Mouse (Mus musculus) neural tube, embryonic 10.5 days (tissue): ENCODE results near the gene Diaph3.
A peak's percentile ranks its signal among the peaks of the same experiment; 100 is the strongest.

Source experiments
- DNase-seq: peaks from one replicate; pipeline ENCODE4 v3.0.0-alpha.2; 2017; ENCODE audit warnings: low spot score; ENCODE audit errors: extremely low spot score

The Diaph3 gene

DNA sequence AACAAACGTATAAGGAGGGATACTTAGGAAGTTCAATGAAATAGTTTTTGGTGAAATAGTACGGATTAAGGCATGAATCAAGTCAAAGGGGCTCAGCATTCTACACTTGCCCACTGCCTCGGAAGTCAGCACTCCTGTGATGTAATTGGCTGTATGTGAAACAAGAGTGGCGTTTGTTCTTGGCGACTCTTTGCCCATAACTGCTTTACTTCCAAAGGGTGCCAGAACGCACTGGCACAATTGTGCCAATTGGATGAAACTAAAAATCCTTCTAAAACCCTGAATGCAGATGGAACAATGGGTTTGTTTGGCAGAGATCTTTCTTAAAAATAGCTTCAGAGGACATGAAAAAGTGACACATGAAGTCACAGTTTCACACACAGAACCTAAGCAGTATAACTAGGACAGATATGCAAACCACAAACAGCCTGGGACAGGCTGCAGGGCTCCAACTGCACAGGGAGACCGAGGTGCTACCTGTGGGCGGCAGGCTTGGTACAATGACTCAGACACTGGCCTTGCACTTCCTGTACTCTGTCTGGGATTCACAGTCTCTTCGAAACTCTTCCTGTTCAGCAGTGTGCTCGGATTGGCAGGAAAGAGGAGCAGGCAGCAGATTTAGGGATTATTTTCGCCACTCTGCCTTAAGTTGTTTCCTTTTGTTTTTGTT, 279.6 kb downstream of the Diaph3 start:
- no peak for DNase-seq

DNA sequence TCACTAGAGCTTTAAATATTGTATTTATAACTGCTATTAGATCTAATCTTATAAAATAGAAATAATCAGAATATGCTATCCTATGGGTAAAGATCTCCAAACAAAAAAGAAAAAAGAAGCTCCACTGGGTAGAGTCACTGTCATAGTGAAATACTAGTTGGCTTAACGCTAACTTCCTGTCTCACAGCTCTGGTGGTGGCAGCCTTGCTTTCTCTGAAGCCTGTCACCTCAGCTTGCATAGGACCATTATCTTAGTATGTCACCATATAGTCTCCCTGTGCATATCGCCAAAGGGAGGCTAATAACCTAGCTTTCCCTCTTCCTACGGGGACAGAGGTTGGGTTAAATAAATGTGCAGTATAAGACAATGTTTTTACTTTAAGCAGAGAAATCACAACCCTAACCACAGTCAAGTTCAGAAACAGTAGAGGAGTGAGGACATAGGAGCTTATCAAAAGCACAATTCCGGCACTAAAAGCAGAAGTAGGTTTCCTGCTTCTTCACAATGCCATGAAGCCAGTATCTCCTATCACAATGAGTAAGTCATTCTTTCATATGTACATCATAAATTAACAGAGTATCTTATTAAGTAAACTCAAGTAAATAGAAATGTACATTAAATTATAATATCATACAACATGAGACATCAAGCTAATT, 293.8 kb downstream of the Diaph3 start:
- DNase-seq = no peak

DNA sequence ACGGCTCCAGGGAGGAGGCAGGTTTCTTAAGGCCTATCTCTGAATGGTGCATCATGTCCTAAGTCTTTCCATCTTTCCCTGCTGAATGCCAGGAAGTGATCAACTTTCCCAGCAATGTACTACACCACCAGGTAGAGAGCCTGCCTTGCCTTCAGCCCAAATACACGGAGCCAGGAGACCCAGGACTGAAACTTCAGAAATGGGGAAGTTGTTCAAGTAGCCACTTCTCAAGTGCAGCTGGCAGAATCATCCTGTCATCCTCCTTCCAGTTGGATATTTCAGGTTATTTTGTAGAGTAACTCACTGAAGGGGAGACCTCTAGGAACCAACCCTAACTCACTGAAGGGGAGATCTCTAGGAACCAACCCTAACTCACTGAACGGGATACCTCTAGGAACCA, 297.0 kb downstream of the Diaph3 start:
- DNase-seq = no peak

DNA sequence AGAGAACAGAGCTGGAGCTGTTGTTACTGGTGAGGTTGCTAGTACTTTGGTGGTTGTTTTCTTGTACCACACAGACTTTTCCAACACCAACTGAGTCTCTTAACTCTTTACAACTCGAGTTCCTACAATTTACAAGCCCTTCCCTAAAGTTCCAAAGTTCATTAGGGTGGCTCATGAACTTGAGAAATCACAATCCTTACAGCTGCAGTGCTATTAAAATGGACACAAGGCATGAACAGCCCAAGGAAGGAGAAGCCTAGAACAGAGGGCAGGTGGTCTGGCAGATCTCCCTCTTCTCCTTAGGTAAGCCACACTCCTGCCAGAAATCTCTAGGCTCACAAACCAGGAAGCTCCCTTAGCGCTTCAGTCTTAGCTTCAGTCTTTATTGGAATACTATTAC, 303.4 kb downstream of the Diaph3 start:
- DNase-seq = no peak

DNA sequence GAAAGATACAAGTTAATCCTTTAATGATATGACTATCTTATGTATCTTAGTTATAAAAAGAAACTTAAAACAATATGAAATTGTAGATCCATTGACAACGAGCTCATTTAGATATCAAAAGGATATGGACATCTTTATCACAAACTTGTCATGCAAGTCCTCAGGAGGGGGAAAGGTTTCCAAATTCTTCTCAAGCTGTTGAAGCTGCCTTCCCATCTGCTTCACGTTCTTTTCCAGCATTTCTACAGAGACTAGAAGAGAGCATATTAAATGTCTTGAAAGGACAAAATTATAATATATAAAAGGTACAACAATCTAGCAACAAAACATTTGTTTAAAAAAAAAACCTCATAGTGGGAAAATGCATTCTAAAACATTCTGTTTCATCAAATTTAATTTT, 306.2 kb downstream of the Diaph3 start:
- no peak for DNase-seq

DNA sequence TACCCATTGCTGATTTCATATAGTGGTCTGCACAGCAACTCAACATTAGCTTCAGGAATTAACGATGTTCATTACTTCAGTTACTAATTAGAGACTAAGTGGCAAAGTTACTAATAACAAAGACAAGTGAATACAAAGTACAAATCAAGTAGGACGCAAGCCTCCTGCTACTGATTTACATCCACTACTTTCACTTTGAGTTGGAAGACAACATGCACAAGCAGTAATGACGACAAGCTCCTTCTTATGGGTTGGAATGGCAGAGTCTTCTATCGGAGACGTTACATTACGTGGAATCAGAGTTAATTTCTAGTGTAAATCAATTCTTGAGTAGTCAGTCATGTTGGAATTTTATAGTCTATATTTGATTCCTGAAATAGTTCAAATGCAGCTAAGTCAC, 306.8 kb downstream of the Diaph3 start:
- DNase-seq = no peak

DNA sequence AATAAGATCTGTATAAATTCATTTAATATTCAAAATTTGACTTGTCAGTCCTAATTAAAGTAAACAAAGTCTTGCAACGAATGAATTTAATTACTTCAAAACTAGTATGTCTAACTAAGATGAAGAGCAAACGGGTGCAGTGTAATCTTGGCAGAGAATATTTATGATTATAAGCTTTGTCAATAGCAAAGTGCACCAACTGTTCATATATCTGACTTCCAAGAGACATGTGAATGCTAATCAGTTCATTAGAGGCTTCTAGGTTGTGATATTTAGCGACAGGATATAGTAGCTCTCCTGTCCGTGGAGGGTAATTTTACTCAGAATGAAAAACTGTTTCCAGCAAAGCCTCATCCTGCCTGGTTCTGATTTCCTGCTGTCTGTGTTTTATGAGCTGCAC, 308.0 kb downstream of the Diaph3 start:
- no peak for DNase-seq

DNA sequence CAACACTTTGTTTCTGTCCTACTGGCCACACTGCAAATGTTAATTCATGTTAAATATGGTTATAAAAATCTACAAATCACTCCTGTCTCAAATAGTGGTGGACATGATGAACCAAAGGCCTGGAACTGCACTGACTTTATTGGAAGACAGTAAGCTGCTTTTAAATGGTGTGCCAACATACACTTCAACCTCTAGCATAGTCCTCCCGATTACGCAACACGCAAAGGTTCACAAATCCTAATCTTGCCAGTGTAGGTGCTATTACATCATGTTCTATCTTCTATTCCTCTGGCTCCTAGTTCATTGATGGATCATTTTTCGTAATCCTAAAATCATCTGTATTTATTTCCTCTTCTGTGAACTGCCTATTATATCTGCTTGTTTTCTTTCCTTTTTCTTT, 324.8 kb downstream of the Diaph3 start:
- no peak for DNase-seq

DNA sequence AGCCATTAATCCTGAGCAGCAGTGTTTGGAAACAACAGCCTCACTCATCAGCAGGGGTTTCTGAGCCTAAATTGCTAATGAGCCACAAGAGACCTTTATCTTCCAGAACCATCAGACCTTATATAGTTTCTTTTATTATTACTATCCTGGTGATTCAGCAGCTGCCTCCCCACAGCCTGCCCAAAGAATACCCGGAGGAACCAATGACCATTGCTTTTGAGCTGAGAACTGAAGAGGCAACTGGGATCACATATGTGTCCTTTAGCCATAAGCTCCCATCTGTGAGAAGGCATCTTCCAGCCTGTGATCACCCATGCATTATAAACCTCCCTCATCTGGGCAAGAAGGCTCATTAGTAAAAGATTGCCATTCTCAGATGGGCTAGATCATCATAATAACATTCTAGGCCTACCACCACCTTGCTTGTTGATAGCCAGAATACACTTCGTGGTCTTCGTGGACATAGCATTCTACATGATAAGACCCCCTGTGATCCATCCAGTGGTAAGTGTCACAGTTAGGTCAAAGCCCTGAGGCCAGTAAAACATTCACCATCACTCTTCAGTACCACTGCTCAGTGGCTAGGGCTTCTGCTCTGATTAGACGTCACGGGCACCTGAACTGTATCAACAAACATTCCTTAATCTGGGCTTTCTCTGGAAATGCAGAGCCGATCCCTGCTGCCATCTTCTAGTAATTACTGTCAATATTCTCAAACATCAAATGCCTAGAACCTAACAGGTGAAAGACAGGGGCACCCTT, 352.0 kb downstream of the Diaph3 start:
- no peak for DNase-seq

DNA sequence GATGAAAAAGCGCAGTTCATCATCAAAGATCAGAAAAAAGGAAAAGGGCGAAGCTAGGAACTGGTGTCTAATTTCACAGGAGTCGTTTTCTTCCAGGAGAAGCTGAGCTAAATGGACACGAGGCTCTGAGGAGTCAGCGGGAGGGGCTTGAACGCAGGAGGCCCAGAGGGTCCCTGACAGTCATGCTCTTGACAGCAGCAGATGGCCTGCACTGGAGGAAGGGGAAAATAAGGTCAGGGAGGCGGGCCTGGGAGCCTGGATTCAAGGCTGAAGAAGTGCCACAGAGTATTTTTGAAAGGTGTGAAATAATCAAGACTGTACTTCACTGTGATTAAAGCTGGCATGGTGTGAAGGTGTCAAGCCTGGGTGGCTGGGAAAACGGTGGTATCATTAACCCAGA, 354.2 kb downstream of the Diaph3 start:
- DNase-seq = peak; percentile 45

DNA sequence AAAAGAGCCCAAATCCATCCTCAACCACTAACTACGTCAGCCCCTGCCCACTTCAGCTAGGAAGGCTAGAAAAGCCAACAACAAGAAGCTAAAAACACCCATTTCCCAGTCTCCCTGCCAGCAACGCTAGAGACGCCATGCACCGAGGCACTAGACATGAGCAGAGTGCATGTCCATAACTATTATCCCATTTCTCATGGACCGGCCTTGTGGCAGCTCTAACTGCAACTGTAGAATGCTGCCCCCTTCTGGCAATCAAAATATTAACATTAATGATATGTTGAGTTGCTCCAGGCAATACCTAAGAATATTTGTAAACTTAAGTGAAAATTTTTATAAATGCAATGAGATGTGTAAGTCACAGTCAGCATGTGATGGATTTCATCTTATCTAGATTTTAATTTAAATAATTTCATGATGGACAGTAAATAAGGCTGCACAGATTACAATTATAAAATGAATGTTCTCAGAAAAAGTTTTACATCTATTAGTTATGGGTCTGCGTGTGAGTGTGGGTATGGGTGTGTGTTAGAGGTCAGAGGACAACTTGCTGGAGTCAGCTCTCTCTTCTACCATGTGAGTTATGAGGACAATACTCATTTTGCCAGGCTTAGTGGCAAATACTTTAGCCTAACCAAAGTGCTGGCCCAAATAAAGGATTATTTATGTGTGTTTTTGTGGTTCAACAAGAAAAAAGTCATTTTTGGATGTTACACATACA, 359.3 kb downstream of the Diaph3 start:
- DNase-seq = no peak

DNA sequence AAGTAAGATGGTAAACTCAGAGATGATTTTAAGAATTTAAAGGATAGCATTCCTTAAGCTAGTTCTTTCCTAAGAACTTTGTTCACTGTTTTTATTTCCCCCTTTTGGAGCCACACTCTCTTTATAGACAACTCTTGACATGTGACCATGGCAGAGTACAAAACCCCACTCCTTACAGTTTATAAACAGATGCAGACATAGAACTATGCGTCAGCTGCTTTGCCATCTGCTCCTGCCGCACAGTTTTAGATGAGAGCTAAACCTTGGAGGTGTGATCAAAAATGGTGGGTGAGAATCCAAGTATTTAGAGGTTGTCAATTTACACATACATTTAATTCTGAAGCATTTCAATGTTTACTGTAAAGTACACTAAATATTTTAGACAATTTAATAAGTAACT, 367.7 kb downstream of the Diaph3 start:
- no peak for DNase-seq

DNA sequence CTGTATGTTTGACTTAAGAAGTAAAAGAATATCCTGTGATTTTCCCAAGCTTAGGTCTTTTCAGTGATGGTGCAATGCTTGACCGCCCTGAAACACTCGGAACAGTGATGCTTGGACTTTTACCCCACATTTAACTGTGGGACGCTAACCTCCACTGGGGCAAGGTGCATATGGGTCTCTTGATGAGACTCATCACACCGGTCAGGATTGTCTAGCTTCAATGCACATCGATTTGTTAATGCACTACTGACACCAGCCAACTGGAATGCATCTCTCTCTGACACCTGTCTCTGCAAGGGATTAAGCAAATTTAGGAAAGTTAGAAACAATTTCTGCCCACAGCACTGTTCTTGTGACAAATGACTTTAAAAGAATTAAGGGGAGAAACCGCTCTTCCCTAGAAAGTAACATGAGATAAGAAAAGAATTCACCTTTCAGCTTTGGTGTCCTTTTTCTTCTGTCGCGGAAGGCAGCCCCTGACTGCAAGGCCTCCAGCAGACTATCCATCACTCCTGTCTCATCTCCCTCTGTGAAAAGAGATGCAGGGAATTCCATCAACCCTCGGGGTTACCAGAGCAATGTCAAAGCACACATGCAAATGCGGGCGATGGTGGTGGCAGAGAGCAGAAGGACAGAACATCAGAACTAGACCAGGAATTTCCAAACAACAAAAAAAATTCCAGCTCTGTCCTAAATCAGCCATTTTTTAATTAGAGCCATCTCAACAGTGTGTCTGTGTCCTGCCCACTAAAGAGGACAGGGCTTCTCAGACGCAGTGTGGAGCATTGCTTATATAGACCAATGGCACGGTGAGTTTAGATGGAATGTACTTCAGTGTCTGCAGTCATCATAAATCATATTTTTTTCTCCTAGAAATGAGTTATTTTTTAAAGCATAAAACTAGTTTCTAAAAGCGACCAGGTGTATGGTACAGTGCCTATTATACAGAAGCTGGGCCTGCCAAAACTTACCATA, 368.6 kb downstream of the Diaph3 start:
- DNase-seq = peak; percentile 23

DNA sequence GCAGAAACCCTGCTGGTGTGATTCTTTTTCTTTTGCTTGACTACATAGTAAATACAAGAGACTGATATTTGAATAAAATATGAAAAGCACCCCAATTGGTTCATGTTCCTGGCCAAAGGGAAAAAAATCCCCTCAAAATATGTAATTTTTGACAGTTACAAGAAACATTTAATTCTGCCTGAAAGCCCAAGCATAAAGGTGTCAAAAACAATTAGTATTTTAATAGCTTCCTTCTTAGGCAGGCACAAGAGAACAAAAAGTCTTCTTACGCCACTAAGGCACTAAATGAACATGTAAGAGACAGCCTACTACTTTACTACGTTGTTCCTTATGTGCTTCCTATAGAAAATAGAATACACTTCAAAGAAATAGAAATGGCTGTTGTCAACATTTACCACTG, 376.7 kb downstream of the Diaph3 start:
- no peak for DNase-seq

DNA sequence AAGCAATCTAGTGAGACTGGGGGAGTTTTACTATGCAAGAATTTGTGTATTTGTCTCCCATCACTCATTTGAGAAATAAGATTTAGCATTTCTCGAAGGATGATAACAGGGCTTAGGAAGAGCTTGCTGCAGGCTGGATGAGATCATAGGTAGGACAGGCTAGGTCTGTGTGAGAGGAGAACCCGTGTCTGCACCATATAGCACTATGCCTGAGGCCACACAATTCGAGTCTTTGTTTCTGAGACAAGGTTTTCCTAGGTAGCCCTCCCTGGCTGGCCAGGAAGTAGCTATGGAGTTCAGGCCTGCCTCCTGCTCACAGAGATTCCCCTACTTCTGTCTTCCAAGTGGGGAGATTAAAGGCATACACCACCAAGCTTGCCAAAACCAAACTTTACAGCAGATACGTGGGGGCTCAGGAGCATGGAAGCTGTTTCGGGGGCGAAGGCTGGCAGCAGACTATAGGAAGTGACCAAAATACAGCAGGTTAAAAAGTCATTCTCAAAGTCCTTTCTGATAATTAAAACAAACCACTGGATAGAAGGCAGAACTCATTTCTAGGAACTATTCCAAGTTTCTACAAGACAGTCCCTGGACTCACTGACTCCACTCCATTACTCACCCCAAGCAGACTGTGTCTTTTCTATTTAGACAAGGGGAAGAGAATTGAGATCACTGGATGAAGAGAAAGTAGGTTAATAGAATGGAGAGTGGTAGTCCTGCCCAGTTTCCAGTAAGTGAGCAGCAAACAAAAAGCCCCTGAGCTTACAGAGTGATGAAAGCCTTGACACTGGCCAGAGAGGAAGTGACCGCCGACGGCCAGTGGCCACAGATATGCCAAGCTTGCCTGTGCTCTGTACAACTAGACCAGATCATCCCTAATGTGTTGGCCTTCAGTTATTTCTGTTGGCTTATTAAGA, 383.2 kb downstream of the Diaph3 start:
- DNase-seq = no peak

DNA sequence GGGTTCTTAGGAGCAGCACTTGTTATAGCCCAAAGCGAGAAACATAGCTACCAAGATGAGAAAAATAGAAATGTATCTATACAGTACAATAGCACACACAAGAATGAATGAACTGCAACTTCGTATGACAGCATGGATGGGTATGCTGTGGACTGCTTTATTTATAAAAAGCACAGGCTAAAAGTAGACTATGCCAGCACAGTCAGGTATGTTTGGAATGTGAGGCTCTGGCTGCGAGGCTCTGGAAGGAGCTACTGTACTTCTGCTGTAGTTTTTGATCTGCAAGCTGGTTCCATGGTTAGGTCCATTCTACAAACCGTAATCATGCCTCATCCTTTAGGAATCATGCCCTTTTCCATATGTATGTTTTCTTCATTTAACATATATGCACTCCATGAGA, 383.9 kb downstream of the Diaph3 start:
- DNase-seq = no peak

DNA sequence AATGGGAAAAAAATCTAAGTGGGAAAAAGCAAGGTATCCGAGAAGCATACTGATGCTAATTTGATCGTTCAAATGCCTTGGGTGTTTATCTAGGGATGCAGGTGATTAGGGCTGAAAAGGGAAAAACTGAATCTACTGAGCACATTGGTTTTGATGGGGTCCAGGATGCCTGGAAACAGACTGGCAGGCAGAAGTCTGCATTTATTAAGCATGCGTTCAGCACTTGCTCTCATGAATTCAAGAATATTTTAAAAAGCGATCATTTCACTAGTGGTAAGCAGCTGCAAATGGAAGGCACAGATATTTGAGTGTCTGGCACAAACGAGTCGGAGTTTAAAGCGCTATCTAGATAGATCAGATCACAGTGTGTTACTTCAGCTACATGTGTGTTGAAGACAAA, 390.7 kb downstream of the Diaph3 start:
- DNase-seq = no peak

DNA sequence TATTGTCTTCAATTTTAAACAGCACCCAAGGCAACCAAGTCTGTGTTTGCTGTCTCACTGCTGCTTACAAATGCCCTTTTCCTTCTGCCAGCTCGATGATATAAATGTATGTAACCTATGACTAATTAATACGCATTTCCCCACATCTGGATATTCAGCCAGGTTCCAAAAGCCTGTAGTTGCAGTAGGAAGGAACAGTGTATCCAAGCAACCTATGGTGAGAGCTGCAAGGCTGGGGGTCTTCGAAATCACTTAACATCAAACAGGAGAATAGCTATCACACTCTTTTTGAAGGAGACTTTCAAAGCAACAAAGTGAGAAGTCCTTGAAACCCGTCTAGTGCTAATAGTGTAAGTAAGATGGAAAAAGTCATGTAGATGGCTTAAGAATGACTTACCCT, 391.6 kb downstream of the Diaph3 start:
- no peak for DNase-seq

DNA sequence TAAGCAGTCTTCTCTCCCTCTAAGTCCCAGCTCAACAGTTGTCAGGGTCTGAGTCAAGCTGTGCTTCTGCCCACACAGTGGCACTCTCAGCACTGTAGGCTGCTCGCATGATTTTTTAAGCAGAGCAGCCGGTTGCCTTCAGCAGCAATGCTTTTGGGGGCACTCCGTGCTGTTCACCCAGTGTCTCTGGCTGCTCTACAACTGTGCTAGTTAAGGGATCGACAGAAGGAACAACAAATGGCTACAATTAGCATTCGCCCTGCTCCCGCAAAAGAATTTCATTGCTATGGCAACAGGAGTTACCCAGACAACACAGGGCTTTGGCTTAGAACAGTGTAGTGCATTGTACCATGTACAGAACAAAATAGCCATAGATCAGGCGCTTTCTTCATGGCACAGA, 392.2 kb downstream of the Diaph3 start:
- DNase-seq = peak; percentile 51

DNA sequence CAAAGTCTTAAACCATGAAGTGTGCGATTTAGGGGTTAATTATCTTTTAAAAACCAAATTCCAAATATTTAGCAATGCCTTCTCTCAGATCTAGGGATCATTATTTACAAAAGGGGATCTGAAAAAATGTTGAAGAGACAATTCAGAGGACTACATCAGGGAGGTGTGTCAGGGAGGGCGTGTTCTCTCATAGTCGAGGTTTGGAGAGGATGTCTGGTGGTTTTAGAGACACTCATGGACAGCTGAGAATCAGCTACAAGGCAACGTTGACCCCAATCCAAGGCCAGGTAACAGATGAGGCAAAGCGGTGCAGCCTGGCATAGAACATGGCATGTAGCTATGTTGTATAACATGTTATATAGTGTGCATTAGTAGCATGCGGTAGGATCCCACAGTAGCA, 396.5 kb downstream of the Diaph3 start:
- no peak for DNase-seq
